Mouse (Mus musculus) midbrain, postnatal 0 days (tissue): ENCODE measurements around the gene Rad51b. TPM values are rescaled to one million over a fixed set of nuclear protein-coding genes. Genes with fewer than 3 reads are reported as not detected.

ENCODE experiments used
- ATAC-seq: fragments of 200-750 bp; cut with Nextera tagmentation; 2 replicates; pipeline ENCODE4 v1.8.0; 2017; ENCODE audit warnings: moderate number of reproducible peaks, mild to moderate bottlenecking, moderate TSS enrichment, moderate library complexity; ENCODE audit not compliant: low FRiP score
- DNase-seq: peaks from one replicate; pipeline ENCODE4 v3.0.0-alpha.2; 2015; ENCODE audit warnings: low spot score
- H3K27ac ChIP-seq: fragments of 300-500 bp; sonication (generic); 2 replicates; pipeline ENCODE4 v1.5.1; 2014; ENCODE audit warnings: low read depth, mild to moderate bottlenecking, low read length, mixed read lengths
- H3K27me3 ChIP-seq: fragments of 300-500 bp; sonication (generic); 2 replicates; pipeline ENCODE4 v1.6.1; 2014; ENCODE audit warnings: low read length, control low read depth, mixed read lengths; ENCODE audit not compliant: insufficient read depth
- H3K36me3 ChIP-seq: fragments of 300-500 bp; sonication (generic); 2 replicates; pipeline ENCODE4 v1.6.1; 2014; ENCODE audit warnings: low read length, control low read depth, mixed read lengths; ENCODE audit not compliant: insufficient read depth
- H3K4me1 ChIP-seq: fragments of 300-500 bp; sonication (generic); 2 replicates; pipeline ENCODE4 v1.6.1; 2014; ENCODE audit warnings: mild to moderate bottlenecking, control low read depth, antibody characterized with exemption, low read length, mixed read lengths; ENCODE audit not compliant: insufficient read depth
- H3K4me2 ChIP-seq: fragments of 300-500 bp; sonication (generic); 2 replicates; pipeline ENCODE4 v1.6.1; 2014; ENCODE audit warnings: low read depth, mild to moderate bottlenecking, low read length, mixed read lengths; ENCODE audit not compliant: poor library complexity, severe bottlenecking
- H3K4me3 ChIP-seq: fragments of 300-500 bp; sonication (generic); 2 replicates; pipeline ENCODE4 v1.5.1; 2014; ENCODE audit warnings: low read depth, mild to moderate bottlenecking, low read length, moderate library complexity
- H3K9ac ChIP-seq: fragments of 300-500 bp; sonication (generic); replicated peaks from 2 replicates; pipeline ENCODE4 v1.6.1; 2014; ENCODE audit warnings: mild to moderate bottlenecking, low read length, moderate library complexity, mixed read lengths; ENCODE audit not compliant: poor library complexity, severe bottlenecking
- H3K9me3 ChIP-seq: fragments of 300-500 bp; sonication (generic); 2 replicates; pipeline ENCODE4 v1.6.1; 2016; ENCODE audit warnings: low read length, control low read depth
- CTCF ChIP-seq: IDR thresholded peaks from 2 replicates; pipeline ENCODE4 v1.5.1; 2016; ENCODE audit warnings: antibody characterized with exemption, mild to moderate bottlenecking
- WGBS: fragments of 180-500 bp; shearing (Covaris S2); extraction: QIAGEN DNeasy Blood & Tissue Kit; methylation state at CpG from one replicate; pipeline ENCODE4 v1.1.7; 2014; 5-methylcytosine and 5-hydroxymethylcytosine counted together
- polyA plus RNA-seq: library from polyadenylated mRNA; unstranded; fragments of >200 nt; fragmentation: Nextera tagmentation; extraction: Ambion mirVana; gene quantifications from 2 replicates; pipeline ENCODE4 v1.2.1, GENCODE M21; 2015
- total RNA-seq: library from RNA; depleted of rRNA; stranded (reverse); fragments of >200 nt; gene quantifications from 2 replicates; pipeline ENCODE4 v1.2.3, GENCODE M21; 2014

Rad51b gene
- total and polyA plus RNA-seq, 2 experiments from 2014 or later, result 0.22 to 0.74 TPM

GRCm38 (mm10) chr12:79338791-79339190, 41.7 kb downstream of the Rad51b start:
- no peak overlapping the region for H3K9ac ChIP-seq
- H3K4me1 ChIP-seq, result no peaks in the 10 kb centered on the region
- H3K36me3 ChIP-seq, result no peaks in the 10 kb centered on the region
- WGBS, result 87% methylated on average over 8 of the region's 8 CpGs
- H3K4me2 ChIP-seq, result no peak overlapping the region
- ATAC-seq (no peak), DNase-seq (no peak)
- H3K27me3 ChIP-seq, result no peaks in the 10 kb centered on the region
- H3K9me3 ChIP-seq, result no peaks in the 10 kb centered on the region
- no peak overlapping the region for H3K4me3 ChIP-seq
- no peak for TF ChIP-seq CTCF
- no peak overlapping the region for H3K27ac ChIP-seq

DNA sequence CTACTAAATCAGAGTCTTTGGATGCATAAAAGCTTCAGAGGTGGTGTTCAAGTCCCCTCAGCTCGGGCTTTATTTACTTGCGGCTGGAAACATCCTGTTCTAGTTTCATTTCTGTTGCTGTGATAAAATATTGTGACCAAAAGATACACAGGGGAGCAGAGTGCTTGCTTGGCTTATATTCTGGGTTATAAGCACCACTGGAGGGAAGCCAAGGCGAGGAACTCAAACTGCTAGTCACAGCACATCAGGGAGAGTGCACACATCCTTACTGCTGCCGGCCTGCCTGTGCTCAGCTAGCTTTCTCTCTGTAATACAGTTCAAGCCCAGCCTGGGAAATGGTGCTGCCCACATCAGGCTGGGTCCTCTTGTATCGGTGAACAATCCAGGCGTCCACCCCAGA, 43.4 kb downstream of the Rad51b start:
- no peak for DNase-seq
- no peaks in the 10 kb centered on the region for H3K4me1 ChIP-seq
- WGBS, result 81% methylated on average over 6 of the region's 6 CpGs
- TF ChIP-seq CTCF, result no peak
- no peak overlapping the region for H3K4me3 ChIP-seq
- H3K27ac ChIP-seq, result no peak overlapping the region
- H3K36me3 ChIP-seq, result no peaks in the 10 kb centered on the region
- no peak overlapping the region for H3K4me2 ChIP-seq
- H3K9ac ChIP-seq, result no peak overlapping the region
- no peak for ATAC-seq
- no peaks in the 10 kb centered on the region for H3K9me3 ChIP-seq
- H3K27me3 ChIP-seq, result no peaks in the 10 kb centered on the region

GRCm38 (mm10) chr12:79341291-79341845, 44.3 kb downstream of the Rad51b start:
- no peaks in the 10 kb centered on the region for H3K27me3 ChIP-seq
- no peak overlapping the region for H3K9ac ChIP-seq
- H3K27ac ChIP-seq, result no peak overlapping the region
- no peak for TF ChIP-seq CTCF
- H3K4me3 ChIP-seq, result no peak overlapping the region
- DNase-seq (no peak), ATAC-seq (no peak)
- H3K9me3 ChIP-seq, result no peaks in the 10 kb centered on the region
- no peaks in the 10 kb centered on the region for H3K36me3 ChIP-seq
- WGBS, result 61% methylated on average over 6 of the region's 6 CpGs
- no peaks in the 10 kb centered on the region for H3K4me1 ChIP-seq
- no peak overlapping the region for H3K4me2 ChIP-seq

DNA sequence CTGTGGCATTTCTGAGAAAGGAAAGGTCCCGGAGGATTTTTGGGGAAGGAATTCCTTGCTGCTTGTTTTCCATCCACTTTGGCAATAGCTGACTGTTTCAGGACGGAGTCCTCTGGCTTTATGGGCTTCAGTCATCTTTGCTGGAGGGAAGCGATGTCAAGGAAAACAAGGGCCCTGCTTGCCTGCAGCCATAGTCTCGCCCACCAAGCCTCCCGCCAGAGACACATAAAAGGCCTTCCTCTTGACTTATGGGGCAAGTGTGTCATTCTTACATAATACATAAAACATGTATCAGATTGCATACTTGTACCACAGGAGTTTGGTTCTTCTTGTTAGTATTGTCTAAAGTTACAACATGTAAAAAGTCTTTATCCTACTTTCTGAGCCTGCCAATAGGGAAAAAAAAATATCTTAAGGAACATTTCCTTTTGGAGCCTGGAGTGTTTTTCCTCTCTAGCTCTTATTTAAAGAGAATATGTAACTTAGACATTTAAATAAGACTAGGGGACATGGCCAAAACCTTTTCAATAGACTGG, 49.2 kb downstream of the Rad51b start:
- ATAC-seq (no peak), DNase-seq (no peak)
- Histone ChIP-seq H3K4me2 (no peak overlapping the region), H3K9ac (no peak overlapping the region), H3K4me1 (no peaks in the 10 kb centered on the region), H3K27ac (no peak overlapping the region), H3K36me3 (no peaks in the 10 kb centered on the region), H3K4me3 (no peak overlapping the region), H3K27me3 (no peaks in the 10 kb centered on the region), H3K9me3 (no peaks in the 10 kb centered on the region)
- WGBS, result 86% methylated on average over 5 of the region's 5 CpGs
- TF ChIP-seq CTCF, result no peak

- WGBS, result 7% methylated on average over 6 of the region's 6 CpGs
Observed at GRCm38 (mm10) chr12:79347643-79348042, 50.6 kb downstream of the Rad51b start.

GRCm38 (mm10) chr12:79351461-79351860, 54.4 kb downstream of the Rad51b start:
- H3K4me3 ChIP-seq, result no peak overlapping the region
- H3K27me3 ChIP-seq, result no peaks in the 10 kb centered on the region
- H3K9ac ChIP-seq, result no peak overlapping the region
- WGBS, result 98% methylated on average over 7 of the region's 7 CpGs
- no peaks in the 10 kb centered on the region for H3K9me3 ChIP-seq
- no peak for DNase-seq
- no peaks in the 10 kb centered on the region for H3K36me3 ChIP-seq
- no peak for TF ChIP-seq CTCF
- H3K4me2 ChIP-seq, result no peak overlapping the region
- H3K27ac ChIP-seq, result no peak overlapping the region
- 0 out of 2 replicates have a peak, but pooled peaks cover 3% of the 10 kb centered on the region for H3K4me1 ChIP-seq
- no peak for ATAC-seq

More at GRCm38 (mm10) chr12:79347643-79348042, 50.6 kb downstream of the Rad51b start:
- no peaks in the 10 kb centered on the region for H3K27me3 ChIP-seq
- 0 out of 2 replicates have a peak, but pooled peaks cover under 1% of the 10 kb centered on the region for H3K4me1 ChIP-seq
- H3K4me2 ChIP-seq, result no peak overlapping the region
- H3K4me3 ChIP-seq, result no peak overlapping the region
- H3K27ac ChIP-seq, result no peak overlapping the region
- DNase-seq (peak; percentile 90), ATAC-seq (no peak)
- peak; percentile 85 for TF ChIP-seq CTCF
- no peak overlapping the region for H3K9ac ChIP-seq
- no peaks in the 10 kb centered on the region for H3K9me3 ChIP-seq
- H3K36me3 ChIP-seq, result no peaks in the 10 kb centered on the region
